Mouse (Mus musculus) erythroblast, embryonic 14.5 days (primary cell): ENCODE results near the gene Pitpnc1.

Experiments used
- GATA1 ChIP-seq: IDR thresholded peaks from 2 replicates; pipeline ENCODE4 v1.6.1; 2012; ENCODE audit warnings: low read length, inconsistent platforms, mixed read lengths
- TAL1 ChIP-seq: IDR thresholded peaks from 3 replicates; pipeline ENCODE4 v1.6.1; 2012; ENCODE audit warnings: low read length, inconsistent platforms, mixed read lengths

DNA sequence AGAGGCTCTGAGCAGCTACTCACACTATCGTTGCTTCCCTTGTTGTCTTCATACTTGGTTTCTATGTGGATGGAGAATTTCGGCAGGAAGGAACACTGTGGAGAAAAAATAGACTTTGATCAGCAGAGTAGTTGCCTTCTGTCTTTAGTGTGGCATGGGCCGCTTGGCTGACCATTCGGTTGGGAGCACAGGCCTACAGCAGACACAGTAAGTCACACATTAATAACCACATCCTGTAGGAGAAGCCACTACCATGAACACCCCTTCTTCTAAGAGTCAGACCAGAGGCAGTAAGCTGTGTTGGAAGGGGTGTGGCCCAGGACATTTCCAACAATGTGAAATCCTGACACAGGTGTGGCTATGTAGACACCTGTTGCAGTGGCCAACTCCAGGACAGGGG, 174.3 kb downstream of the Pitpnc1 start:
- TF ChIP-seq GATA1, result no peak
- no peak for TF ChIP-seq TAL1
